Mouse (Mus musculus) thymus, adult 2 months (tissue): ENCODE results near the gene Fbll1.

Source experiments
- CTCF ChIP-seq: fragments of 200-500 bp; IDR thresholded peaks from 2 replicates; pipeline ENCODE4 v1.5.1; 2012; ENCODE audit warnings: mild to moderate bottlenecking, control low read depth, low read length, moderate library complexity, borderline replicate concordance; ENCODE audit not compliant: control insufficient read depth, poor library complexity, insufficient read depth; ENCODE audit errors: extremely low read depth
- POLR2A ChIP-seq: fragments of 200-500 bp; IDR thresholded peaks from 2 replicates; pipeline ENCODE4 v1.6.1; 2012; ENCODE audit warnings: mild to moderate bottlenecking, low read length, control low read depth, moderate library complexity; ENCODE audit not compliant: control insufficient read depth, poor library complexity, insufficient read depth; ENCODE audit errors: extremely low read depth

DNA sequence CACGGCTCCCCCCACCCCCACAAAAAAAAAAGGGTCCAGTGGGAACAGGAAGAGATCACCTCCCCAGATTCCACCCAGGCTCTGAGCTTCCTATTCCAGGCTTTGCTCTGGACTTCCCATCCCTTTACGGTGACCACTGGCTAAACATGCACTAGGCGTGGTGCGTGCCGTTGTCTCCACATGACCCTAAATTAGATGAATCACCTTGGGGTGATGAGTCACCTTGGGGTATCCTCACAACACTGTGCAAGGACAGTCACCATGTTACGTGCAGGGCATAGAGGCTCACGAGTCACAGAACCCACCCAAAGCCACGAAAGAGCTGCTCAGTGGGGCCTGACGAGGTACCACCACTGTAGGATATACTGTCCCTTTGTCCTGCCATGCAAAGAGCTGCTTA is 45.6 kb upstream of the Fbll1 start:
- no peak for TF ChIP-seq CTCF
- no peak for TF ChIP-seq POLR2A
